Mouse (Mus musculus) spleen, adult 2 months (tissue): ENCODE results near the gene Mia.

ENCODE experiments used
- CTCF ChIP-seq: fragments of 200-500 bp; IDR thresholded peaks from 2 replicates; pipeline ENCODE4 v1.5.1; 2011; ENCODE audit warnings: mild to moderate bottlenecking, inconsistent platforms; ENCODE audit not compliant: insufficient read depth, insufficient read length, insufficient replicate concordance; ENCODE audit errors: extremely low read depth
- POLR2A ChIP-seq: fragments of 200-500 bp; IDR thresholded peaks from 2 replicates; pipeline ENCODE4 v1.6.1; 2011; ENCODE audit warnings: low read depth, low read length, inconsistent platforms

DNA sequence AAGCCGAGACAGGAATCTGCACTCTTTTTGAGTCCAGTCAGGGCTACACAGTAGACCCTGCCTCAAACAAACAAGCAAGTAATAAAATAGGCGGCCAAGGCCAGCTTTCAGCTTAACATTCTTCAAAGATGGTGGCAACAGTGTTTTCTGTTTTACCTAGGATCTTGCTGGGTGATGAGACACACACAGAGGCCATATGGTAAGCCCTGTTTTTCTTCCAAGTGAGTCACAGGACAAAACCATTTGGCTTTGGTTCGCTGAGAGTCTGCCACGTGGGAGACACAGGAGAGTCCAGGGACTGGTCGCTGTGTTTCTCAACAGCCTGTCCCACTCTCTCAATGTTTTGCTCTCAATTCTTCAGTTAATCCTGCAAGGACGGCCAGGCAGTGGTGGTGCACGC lies 37.6 kb upstream of the Mia start:
- no peak for TF ChIP-seq CTCF
- no peak for TF ChIP-seq POLR2A
